Mouse (Mus musculus) adipose tissue, adult 10 weeks (tissue): ENCODE measurements around the gene Prkcq. TPM values are rescaled to one million over a fixed set of nuclear protein-coding genes. Genes with fewer than 3 reads are reported as not detected.

Source experiments
- polyA plus RNA-seq: library from polyadenylated mRNA; stranded (reverse); fragments of 350-450 nt; fragmentation: Illumina TruSeq; extraction: RNeasy Lipid Tissue Mini Kit (QIAGEN cat#74804); gene quantifications from one replicate; pipeline ENCODE4 v1.2.3, GENCODE M21; 2014; ENCODE audit warnings: low read depth, low replicate concordance

Prkcq gene
- polyA plus RNA-seq, result 6.6 TPM

GRCm38 (mm10) chr2:11171754-11172501, at the start of gene Prkcq:
Gene Prkcq (plus strand): TSS chr2:11172108.

